Mouse (Mus musculus) cerebellum, postnatal 25 days (tissue): Measurements from ENCODE around the gene Ppfibp2.
A peak's percentile ranks its signal among the peaks of the same experiment; 100 is the strongest.

Experiments used
- DNase-seq, 2 experiments: peaks; one replicate each; pipeline ENCODE4 v3.0.0; 2021; ENCODE audit warnings: mixed read lengths in 2 of 2

Ppfibp2 gene

DNA sequence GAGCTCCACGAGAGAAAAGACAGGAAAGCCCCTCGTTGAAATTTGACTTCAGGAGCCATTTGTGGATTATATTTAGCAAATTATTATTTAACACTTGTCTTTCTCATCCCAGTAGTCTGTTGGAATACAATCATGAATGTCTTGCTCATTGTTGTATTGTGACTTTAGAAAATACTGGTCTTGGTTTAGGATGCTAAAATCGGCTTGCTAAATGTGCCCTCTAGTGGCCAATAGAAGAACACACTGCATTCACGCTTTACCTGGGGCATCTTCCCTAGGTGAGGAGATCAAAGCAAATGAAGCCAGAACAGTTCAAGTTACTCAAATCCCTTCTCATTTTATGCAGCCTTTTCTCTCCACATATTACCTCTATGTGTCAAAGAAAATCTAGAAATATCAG lies 184.6 kb downstream of the Ppfibp2 start:
- DNase-seq, result peak in 1 of 2 experiments; percentile 33

DNA sequence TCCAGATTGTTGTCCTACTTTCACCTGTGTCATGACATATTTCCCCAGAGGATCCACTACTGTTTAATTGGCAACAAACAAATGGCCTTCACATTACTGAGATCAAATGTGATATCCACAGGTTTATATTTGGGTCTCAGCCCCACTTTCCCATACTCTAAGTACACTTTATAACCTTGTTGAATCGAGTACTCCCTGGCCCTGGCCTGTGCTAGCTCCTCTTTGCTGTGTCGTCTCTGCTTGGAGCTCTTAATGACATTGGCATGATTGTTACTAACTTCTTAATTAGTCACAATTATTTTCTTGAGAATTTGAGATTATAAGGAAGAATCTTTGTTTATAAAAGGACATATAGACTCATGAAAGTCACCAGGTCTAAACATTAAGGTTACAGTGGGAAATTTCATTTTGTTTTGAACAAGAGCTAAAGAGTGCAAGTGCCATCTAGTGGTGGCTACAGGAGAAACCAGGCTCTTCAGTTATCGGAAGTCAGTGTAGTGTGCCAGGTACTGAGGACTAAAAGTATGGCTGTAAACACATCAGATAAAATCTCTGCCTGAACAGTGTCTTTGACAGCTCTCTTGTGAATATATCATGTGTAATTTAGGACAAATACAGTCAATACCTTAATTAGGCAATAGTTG lies 193.1 kb downstream of the Ppfibp2 start:
- peak in 1 of 2 experiments; percentile 8 for DNase-seq

DNA sequence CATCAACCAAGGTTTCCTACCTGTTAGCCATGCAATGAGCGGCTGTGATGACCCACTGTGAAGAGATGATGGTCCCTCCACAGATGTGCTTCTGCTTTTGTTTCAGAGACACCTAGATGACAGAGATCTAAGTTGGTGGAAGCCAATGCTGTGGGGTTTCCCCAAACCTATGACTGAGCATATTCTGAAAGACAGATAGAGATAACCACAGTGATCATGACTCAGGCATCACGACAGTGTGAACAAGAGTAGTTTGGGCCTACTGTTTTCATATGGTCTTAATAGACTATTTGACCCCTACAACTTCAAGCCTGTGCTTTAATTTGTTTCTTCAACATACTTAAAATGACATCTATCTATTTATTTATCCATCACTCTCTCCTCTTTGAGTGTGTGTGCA lies 201.5 kb downstream of the Ppfibp2 start:
- no peak for DNase-seq
